ENCODE assay signal across 12 mouse cellular contexts in genomic region chr4:153599794-153600370, GRCm38 (mm10).
A peak's percentile ranks its signal among the peaks of the same experiment; 100 is the strongest.
DNase-seq lines count a peak whose midpoint lies in the region; ATAC-seq lines count a peak whose summit lies in the region.
"Had no signal": no experiment of that assay in that cellular context is flagged by ENCODE, and none has a peak within 500 bp of the region (broad histone marks: within the 10 kb centered on the region; RNA-seq: fewer than 3 reads in every experiment).

No protein-coding gene starts in this region.

- ATAC-seq in neural tube, embryonic 11.5 days (ENCODE audit: insufficient read depth, low FRiP score, low TSS enrichment) = no peak
- ATAC-seq in midbrain, embryonic 13.5 days = peak; percentile 53; the same call in 1 of the 2 replicates

- no peaks in the 10 kb centered on the region for H3K36me3 ChIP-seq in neural tube, embryonic 11.5 days (ENCODE audit: control insufficient read depth, insufficient read depth, low read length)
- no peaks in the 10 kb centered on the region for H3K36me3 ChIP-seq in midbrain, embryonic 13.5 days
- H3K36me3 ChIP-seq: embryonic facial prominence, embryonic 12.5 days; liver, embryonic 15.5 days had no signal

- WGBS in neural tube, embryonic 11.5 days = 65% methylated on average over 11 of the region's 11 CpGs
- 34% methylated on average over 11 of the region's 11 CpGs for WGBS in midbrain, embryonic 13.5 days

- no peaks in the 10 kb centered on the region for H3K9me3 ChIP-seq in neural tube, embryonic 11.5 days (ENCODE audit: control insufficient read depth, low read length)
- no peaks in the 10 kb centered on the region for H3K9me3 ChIP-seq in midbrain, embryonic 13.5 days
- H3K9me3 ChIP-seq: embryonic facial prominence, embryonic 12.5 days had no signal

- intact Hi-C loops in heart, postnatal 10 days (cut with DNase I) = no loop called here

- no peak overlapping the region for H3K4me3 ChIP-seq in neural tube, embryonic 11.5 days (ENCODE audit: low read depth, low read length)
- no peak overlapping the region for H3K4me3 ChIP-seq in midbrain, embryonic 13.5 days (replicated peaks)
- H3K4me3 ChIP-seq: embryonic facial prominence, embryonic 12.5 days; liver, embryonic 15.5 days had no signal

- no peak overlapping the region for H3K4me2 ChIP-seq in neural tube, embryonic 11.5 days (ENCODE audit: low read depth)
- no peak overlapping the region for H3K4me2 ChIP-seq in midbrain, embryonic 13.5 days (replicated peaks)
- H3K4me2 ChIP-seq: embryonic facial prominence, embryonic 12.5 days; liver, embryonic 15.5 days had no signal

- no peaks in the 10 kb centered on the region for H3K4me1 ChIP-seq in neural tube, embryonic 11.5 days (ENCODE audit: control insufficient read depth, insufficient read depth, low read length)
- peaks cover 24% of the 10 kb centered on the region for H3K4me1 ChIP-seq in midbrain, embryonic 13.5 days (replicated peaks)
- H3K4me1 ChIP-seq: liver, embryonic 15.5 days had no signal

- no peaks in the 10 kb centered on the region for H3K27me3 ChIP-seq in neural tube, embryonic 11.5 days (ENCODE audit: control insufficient read depth, insufficient read depth, low read length)
- H3K27me3 ChIP-seq in midbrain, embryonic 13.5 days = no peaks in the 10 kb centered on the region
- H3K27me3 ChIP-seq: CH12.LX; embryonic facial prominence, embryonic 12.5 days; liver, embryonic 15.5 days had no signal

- H3K9ac ChIP-seq in neural tube, embryonic 11.5 days (ENCODE audit: low read length) = no peak overlapping the region; the same call in 1 of the 2 replicates
- H3K9ac ChIP-seq in midbrain, embryonic 13.5 days (replicated peaks) = no peak overlapping the region
- H3K9ac ChIP-seq: embryonic facial prominence, embryonic 12.5 days; liver, embryonic 15.5 days had no signal

- peak; percentile 14 for DNase-seq in neural tube, embryonic 11.5 days (ENCODE audit: low spot score)
- no peak for DNase-seq in neural tube, embryonic 10.5 days (ENCODE audit: extremely low spot score, low spot score)
- DNase-seq in frontal cortex, postnatal 36 days (ENCODE audit: low spot score in 2 of 2) = peak; percentile 35 to 54
- peak; percentile 20 for DNase-seq in right cerebral cortex, postnatal 4 days
- no peak for DNase-seq in Muller cell, postnatal 12 days (ENCODE audit: inconsistent ontology term)
- DNase-seq in heart, postnatal 10 days = no peak
- no peak for DNase-seq in urinary bladder, adult 18-20 months (ENCODE audit: low spot score in 2 of 2)
- DNase-seq: thymus, postnatal 14 days had no signal

- H3K27ac ChIP-seq in neural tube, embryonic 11.5 days (ENCODE audit: low read depth, low read length) = no peak overlapping the region
- no peak overlapping the region for H3K27ac ChIP-seq in midbrain, embryonic 13.5 days
- H3K27ac ChIP-seq: embryonic facial prominence, embryonic 12.5 days; liver, embryonic 15.5 days had no signal

Comparison
In these comparisons a context has a peak if more than half of its experiments do, and no peak if none do; other contexts are left out.
1. DNase-seq: peak in neural tube, embryonic 11.5 days (single experiment), frontal cortex, postnatal 36 days (2 of 2) and right cerebral cortex, postnatal 4 days (single experiment); none in neural tube, embryonic 10.5 days (single experiment), Muller cell, postnatal 12 days (single experiment), heart, postnatal 10 days (0 of 2) and urinary bladder, adult 18-20 months (0 of 2).